Mouse (Mus musculus) cerebellum, adult 18-20 months (tissue): Measurements from ENCODE around the gene Gpr153.

Source experiments
- DNase-seq, 2 experiments: peaks; one replicate each; pipeline ENCODE4 v3.0.0; 2021

Gpr153 gene

DNA sequence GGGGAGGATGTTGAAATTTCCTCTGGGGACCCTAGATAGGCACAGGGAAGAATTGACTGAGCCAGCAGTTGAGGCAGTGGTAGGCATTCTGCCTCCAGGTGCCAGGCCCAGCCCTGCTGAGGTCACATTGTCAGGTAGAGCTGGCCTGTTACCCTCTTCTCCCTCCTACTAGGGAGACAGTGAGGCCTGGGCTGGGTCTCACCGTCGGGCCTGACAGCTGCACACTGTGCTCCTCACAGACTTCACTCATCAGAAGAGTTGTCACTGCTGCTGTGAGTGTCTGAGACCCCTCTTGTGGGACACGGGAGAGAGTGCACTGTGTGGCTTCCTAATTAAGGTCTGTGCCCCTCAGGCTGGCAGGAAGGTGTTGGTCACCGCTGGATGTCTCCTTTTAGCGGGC, 8.2 kb upstream of the Gpr153 start:
- no peak for DNase-seq

- DNase-seq, result peak; percentile 78 to 87
Observed at GRCm38 (mm10) chr4:152266236-152266895, 7.7 kb upstream of the Gpr153 start.

DNA sequence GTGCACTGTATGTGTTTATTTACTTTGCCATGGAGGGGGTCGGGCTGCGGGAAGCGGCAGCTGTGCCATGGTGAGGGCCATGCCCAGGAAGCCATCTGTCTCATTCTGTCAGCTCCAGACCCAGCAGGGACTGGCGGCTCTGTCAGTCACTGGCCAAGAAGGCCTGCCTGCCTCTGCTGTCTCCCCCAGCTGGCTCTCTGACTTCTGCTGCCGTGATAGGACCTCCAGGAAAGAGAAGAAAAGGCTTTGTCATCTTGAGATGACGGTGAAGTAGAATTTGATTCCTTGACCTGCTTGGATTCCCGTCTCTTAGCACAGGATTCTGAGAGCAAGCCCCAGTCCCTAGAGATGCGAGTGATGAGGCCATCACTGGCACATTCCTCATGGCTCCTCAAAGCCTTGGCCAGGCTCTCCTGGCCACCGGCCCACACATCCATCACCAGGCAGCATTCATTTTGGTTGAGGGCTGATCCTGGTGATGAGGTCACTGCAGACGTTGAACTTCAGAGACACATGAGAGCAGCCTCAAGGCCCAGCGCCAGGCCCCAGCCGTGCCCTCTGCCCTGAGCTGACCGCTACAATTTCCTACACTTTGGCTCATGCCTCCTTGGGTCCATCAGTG, 6.2 kb upstream of the Gpr153 start:
- peak; percentile 80 to 83 for DNase-seq

DNA sequence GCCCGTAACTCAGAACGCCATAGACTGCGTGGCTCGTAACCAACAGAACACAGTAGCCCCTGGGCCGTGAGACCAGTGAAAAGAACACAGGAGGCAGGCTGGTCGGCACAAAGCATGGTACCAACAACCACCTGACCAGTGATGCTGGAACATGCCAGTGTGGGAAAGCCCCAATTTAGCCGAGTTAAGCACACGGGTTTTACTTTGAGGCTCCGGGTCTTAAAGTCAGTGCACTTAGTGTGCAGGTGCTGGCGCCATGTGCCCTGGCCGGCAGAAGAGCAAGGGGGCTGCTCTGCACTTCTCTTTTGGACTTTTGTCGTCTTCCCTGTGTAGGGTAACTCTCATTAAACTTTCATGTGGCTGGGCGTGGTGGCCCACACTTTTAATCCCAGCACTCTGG, 4.1 kb upstream of the Gpr153 start:
- no peak for DNase-seq

DNA sequence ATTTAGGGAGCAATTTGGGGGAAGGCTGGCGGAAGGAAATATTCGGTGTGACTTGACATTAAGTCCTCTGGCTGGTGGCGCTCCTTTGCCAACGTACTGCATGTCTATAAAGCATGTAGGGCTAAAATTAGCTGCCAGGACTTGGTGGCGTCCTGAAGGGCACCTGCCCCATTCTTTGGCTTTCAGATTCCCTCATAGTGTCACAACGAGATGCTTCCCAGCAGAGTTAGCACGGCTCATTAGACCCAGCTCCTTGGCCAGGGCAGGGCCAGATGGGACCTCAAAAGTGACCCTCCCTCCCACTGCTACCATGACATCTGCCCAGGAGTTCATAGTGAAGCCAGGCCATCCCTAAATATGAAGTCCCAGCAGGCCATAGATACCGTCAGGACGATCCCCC, 3.4 kb upstream of the Gpr153 start:
- DNase-seq, result no peak

GRCm38 (mm10) chr4:152271334-152271733, 2.7 kb upstream of the Gpr153 start:
- no peak for DNase-seq

- DNase-seq, result no peak
Observed at GRCm38 (mm10) chr4:152272006-152272405, 2.0 kb upstream of the Gpr153 start.

DNA sequence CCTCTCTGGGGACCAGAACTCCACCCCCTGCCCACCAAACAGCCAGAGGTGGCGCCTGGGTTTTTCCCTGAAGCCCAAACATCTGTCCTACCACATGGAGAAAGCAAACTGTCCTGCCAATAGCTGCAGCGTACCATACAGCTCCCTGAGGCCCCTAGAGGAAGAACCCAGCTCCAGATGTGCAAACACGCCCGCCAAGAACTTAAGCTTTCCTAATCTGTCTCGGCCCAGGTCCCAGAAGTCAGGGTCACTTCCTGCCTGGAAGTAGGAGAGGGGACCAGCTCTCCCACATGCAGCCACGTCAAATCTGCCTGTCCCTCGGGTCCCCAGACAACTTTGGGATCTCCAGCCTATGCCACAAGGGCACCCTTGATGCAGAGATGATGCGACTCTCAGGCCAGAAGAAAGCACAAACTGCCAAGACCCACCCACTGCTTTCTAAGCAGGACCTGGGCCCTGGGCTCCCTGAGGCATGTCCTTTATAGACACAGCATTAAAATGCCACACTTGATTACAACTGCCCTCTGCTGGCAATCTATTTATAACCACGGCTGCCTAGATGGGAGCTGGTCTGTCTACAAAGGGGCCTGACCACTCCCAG, 1.5 kb upstream of the Gpr153 start:
- DNase-seq, result no peak

GRCm38 (mm10) chr4:152273191-152273590, 841 bp upstream of the Gpr153 start:
- no peak for DNase-seq

DNA sequence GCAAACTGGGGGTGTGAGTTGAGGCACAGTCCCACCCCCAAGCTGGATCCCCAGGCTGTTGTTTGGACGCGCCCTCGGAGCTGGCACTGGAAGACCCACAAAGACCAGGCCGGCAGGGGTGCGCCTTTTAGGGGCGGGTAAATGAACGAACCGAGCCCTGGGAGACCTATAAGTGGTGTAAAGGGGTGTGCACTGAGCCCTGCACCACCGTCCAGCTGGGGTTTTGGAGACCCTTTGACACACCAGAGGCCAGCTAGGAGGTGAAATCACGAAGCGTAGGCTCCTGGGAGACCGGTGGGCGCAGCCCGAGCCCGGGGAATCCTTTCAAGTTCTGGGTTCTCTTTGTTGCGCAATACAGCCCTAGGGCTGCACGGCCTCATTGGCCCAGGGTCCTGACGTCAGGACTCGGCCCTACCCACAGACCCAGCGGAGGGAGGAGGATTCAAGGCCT, 674 bp downstream of the Gpr153 start:
- DNase-seq, result no peak

GRCm38 (mm10) chr4:152276389-152277347, 2.6 kb downstream of the Gpr153 start:
- DNase-seq, result peak; percentile 62 to 68

GRCm38 (mm10) chr4:152277916-152278315, 3.9 kb downstream of the Gpr153 start:
- no peak for DNase-seq

- DNase-seq, result no peak
Observed at GRCm38 (mm10) chr4:152278986-152279385, 5.0 kb downstream of the Gpr153 start.

GRCm38 (mm10) chr4:152281601-152282000, 7.6 kb downstream of the Gpr153 start:
- DNase-seq, result no peak

DNA sequence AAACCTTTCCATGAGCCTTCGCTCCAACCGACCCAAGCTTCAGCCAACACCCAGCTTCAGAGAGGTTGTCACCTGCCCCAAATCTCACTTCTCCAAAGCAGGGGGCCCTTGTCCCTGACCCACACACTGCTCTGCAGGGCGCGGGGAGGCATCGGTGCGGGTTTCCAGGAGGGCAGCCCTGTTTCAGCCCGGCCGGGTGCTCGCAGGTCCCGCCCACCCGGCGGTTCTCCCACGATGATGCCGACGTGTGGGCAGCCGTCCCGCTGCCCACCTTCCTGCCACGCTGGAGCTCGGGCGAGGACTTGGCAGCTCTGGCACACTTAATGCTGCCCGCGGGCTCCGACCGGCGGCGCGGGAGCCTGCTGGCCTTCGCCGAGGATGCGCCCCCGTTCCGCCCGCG, 8.7 kb downstream of the Gpr153 start:
- no peak for DNase-seq

DNA sequence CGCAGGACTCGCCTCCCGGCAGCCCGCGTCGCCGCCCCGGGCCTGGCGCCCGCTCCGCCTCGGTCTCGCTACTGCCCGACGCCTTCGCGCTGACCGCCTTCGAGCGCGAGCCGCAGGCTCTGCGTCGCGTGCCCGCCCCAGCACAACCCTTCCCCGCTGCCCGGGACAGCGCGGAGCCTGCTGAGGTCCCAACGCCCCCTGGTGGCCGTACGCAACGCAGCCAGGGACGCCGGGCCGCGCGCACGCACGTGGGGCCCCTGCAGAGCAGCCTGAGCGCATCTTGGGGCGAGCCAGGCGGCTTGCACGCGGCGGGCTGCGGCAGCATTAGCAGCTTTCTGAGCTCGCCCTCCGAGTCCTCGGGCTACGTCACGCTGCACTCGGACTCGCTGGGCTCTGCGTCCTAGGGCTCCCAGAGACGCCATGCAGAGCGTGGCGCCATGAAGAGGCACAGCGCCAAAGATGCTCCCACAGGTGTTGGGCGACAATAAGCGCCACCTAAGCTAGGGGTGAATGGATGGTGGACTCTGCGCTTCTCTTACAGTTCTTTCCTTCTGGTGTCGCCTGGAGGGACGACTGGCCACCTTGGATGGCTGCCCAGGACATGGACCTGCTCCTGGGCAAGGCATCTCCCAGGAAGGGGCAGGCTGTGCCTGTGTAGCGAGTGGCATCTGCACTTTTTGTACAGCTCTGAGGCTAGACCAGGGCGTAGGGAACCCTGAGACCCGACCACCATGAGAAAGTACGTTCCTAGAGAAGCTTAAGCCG, 9.3 kb downstream of the Gpr153 start:
- DNase-seq, result peak; percentile 81 to 90

GRCm38 (mm10) chr4:152285505-152285904, 11.5 kb downstream of the Gpr153 start:
- DNase-seq, result peak; percentile 86 to 88

DNA sequence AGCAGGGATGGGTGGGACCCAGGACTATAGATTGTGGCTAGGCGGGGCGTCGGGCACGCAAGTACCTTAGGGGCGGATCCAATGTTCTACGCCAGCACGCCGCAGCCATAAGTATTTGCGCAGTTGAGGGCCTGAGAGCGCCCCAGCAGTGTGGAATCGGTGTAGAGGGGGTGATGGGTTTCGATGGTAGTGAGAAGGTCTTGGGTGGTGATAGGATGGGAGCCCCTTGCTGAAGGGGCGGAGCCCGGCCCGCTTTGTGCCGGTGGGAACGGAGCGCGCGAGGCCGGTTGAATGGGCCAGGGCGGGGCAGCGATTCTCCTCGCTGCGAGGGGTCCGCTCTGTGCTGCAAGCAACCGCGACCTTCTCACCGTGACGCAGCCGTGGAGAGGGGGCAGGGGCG, 12.2 kb downstream of the Gpr153 start:
- DNase-seq, result peak in 1 of 2 experiments; percentile 45

GRCm38 (mm10) chr4:152286887-152287286, 12.9 kb downstream of the Gpr153 start:
- DNase-seq, result peak in 1 of 2 experiments; percentile 48

DNA sequence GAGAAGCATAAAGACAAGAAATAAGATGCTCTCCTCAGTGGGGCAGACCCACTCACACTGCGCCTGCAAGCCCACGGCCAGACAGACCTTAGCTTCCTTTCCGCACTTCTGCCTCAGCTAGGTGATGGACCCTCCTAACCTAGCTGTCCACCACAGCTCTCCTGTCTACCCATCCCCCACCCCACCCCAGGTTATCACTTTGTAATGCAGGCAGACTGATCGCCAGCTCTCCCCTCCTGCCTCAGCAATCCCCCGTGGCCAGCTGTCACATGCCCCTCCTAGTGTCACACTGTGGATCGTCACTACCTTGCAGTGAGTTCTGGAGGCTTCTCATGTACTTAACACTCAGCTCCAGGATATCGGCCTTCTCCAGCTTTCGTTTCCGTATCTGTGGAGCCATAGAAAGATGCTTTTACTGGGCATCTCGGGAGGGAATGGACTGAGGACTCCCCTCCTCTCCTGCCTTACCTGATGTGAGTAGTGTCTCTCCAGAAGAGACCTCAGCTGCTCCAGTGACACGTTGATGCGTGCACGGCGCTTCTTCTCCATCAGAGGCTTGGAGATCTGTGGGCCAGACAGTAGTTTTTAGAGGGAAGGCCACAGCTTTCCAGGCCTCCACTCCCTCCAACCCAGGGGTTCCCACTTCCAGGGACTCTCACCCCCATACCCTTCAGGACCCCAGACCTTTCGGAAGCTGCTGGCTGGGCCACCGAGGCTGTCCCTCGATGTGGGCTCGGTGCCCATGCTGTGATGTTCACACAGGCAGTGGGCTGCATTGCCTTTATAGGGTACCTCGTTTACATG, 13.5 kb downstream of the Gpr153 start:
- DNase-seq, result no peak

DNA sequence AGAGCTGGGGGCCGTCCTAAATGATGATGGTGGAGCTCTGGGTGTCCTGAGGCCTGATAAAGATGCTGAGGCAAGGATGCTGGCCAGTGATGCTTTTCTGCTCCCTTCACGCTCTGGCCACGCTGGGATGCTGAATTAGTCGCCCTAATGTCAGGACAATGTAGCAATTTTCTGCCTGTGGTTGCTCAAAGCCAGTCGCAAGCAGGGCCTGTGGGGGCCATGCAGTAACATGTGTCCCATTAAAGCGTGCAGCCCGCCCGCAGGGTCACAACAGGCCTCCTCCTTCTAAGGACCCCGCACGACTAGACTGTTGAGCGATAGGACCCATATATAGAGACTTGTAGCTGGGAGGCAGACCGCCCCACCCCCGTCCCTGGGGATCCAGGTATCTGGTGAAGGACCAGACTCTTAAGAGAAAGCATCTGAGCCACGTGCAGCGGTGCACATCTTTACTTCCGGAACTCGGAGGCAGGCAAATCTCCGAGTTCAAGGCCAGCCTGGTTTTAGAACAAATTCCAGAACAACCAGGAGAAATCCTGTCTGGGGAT, 14.4 kb downstream of the Gpr153 start:
- DNase-seq, result no peak
